Mouse (Mus musculus): ENCODE data around the gene Cdk20.

Cdk20 gene

GRCm38 (mm10) chr13:64479960-64480359 lies 47.8 kb downstream of the Cdk20 start:
- in situ Hi-C loops (cut with MboI; ENCODE audit: low sequenced_read_pairs), result no loop called here

- in situ Hi-C loops (cut with MboI; ENCODE audit: low sequenced_read_pairs), result no loop called here
Observed at GRCm38 (mm10) chr13:64489886-64490285, 57.8 kb downstream of the Cdk20 start.

Measured in CH12F3 (cell line).